Mouse (Mus musculus): ENCODE results near the gene Vps45.

GRCm38 (mm10) chr3:96070241-96070640, 12.0 kb upstream of the Vps45 start:
- TF ChIP-seq GATA1 (IDR thresholded peaks at IDR 0.05; ENCODE audit: low read length) (no peak), TAL1 (IDR thresholded peaks at IDR 0.05; ENCODE audit: low read length) (no peak)
